Mouse (Mus musculus): ENCODE data around the gene Nxnl1.

DNA sequence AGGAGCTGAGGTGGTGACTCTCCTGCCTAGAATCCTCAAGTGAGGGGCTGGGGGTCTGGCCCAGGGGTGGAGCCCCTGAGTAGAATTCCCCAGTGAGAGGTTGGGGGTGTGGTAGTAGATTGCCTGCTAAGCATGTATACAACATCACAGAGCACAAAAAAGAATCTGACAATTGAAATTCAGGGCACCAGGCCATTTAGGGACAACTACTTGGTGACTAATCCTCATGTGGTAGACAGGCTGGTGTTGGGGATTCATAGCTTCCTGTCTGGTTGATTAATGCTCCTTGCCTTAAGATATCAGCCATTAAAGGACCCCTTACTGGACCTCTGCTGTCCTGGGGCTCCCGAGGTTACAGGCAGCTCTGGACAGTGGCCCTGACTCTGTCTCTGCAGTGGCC is 12.6 kb upstream of the Nxnl1 start:
- TF ChIP-seq CTCF (conservative IDR thresholded peaks at IDR 0.05; ENCODE audit: low read length), result no peak
- no peak for TF ChIP-seq NANOG (IDR thresholded peaks at IDR 0.05; ENCODE audit: borderline replicate concordance, low read length)
